Mouse (Mus musculus): Measurements from ENCODE around the gene Grpel1.

The Grpel1 gene

DNA sequence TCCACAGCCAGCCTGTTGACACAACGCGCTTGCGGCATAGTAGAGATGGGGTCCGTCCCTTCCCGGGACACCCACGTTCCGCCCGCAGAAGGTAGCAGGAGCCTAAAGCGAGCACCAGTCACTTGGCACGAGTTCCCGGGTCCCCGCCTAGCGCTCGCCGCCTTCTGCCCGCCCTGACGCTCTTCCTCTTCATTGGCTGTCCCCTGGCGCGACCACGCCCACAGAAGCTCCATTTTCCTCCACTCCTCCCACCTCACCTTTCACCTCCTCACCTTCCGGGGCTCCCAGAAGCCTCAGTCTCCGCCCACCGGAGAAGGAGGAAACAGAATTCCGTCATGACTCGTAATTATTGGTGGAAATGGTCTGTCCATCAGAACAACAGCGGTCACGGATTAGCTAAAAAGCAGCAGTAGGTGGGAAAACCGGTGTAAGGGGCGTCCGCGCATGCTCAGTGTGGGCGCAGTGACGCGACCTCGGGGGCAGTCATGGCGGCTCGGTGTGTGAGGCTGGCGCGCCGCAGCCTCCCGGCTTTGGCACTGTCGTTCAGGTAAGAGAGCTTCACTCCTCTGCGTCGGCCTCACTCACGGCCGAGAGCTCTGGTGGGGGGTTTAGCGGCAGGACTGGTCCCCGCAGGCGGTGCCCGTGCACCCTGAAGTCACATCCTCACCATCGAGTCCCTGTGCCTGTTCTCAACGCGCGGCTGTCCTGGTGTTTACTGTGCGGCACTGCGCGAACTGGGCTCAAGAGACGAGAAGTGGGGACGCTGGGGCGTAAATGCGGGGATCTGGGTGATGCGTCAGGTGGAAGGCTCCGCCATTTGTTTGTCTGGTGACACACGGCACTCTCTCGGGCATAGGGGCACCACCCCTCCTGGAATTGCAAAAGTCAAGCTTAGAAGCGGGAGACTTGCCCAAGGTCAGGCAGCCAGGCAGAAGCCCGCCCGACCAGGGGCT is at the start of gene Grpel1:
Grpel1 (plus strand) TSS at position 290 of the 953 bp plus-strand sequence.
- peak; percentile 99 for DNase-seq (ENCODE audit: extremely low spot score, low read depth, low spot score)

GRCm38 (mm10) chr5:36419861-36420260 is 44.9 kb upstream of the Grpel1 start:
- DNase-seq (ENCODE audit: extremely low spot score, low read depth, low spot score), result no peak

DNA sequence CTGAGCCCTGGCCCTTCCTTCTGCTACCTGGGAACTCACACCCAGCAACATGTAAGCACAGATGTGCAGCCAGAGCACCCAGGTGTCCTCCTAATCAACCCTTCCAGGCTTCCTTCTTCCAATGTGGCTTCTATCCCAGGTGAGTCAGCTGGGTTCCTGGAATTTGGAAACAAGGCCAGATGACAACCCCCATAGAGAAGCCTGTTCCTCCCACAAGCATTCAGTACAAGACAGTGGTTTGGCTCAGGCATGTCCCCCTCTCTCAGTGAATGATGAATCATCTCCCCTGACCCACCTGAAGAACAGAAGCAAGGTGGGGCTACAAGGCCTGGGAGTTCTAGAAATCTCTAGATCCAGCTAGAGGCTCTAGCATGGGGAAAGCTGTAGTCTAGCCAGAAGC is 42.1 kb upstream of the Grpel1 start:
- no peak for DNase-seq (ENCODE audit: extremely low spot score, low read depth, low spot score)

DNA sequence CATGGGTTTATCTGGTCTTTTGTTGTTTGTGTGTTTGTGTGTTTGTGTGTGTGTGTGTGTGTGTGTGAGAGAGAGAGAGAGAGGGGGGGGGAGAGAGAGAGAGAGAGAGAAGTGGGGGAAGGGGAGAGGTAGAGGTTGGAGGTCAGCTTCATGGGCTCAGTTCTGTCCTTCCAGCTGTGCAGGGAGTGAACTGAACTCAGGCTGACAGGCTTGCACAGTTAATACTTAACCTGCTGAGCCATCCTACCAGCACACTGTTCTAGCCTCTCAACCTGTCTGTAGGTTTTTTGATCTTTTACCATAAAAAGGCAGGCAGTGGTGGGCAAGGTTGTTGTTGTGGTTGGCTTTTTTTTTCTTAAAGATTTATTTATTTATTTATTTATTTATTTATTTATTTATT is 40.1 kb upstream of the Grpel1 start:
- no peak for DNase-seq (ENCODE audit: extremely low spot score, low read depth, low spot score)

- no peak for DNase-seq (ENCODE audit: extremely low spot score, low read depth, low spot score)
These were observed 38.4 kb upstream of the Grpel1 start for GRCm38 (mm10) chr5:36426404-36426803.

DNA sequence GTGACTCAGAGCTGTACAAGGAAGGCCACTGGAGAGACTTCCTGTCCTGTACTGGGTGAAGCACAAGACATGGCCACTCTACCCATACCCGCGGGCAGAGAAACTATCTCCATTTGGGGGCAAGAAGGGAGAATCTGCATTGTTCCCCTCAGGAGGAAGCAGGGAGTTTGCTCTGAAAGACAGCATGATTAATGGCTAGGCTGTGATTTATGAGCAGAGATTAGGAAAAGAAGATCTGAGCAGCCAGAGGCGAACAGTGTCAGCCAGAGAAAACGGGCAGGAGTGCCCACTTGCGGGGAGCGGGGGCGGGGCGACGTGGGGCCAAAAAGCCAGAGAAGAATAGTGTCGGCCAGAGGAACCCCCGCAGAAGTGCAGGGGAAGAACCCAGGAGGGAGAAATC is 37.0 kb upstream of the Grpel1 start:
- peak; percentile 5 for DNase-seq (ENCODE audit: extremely low spot score, low read depth, low spot score)

DNA sequence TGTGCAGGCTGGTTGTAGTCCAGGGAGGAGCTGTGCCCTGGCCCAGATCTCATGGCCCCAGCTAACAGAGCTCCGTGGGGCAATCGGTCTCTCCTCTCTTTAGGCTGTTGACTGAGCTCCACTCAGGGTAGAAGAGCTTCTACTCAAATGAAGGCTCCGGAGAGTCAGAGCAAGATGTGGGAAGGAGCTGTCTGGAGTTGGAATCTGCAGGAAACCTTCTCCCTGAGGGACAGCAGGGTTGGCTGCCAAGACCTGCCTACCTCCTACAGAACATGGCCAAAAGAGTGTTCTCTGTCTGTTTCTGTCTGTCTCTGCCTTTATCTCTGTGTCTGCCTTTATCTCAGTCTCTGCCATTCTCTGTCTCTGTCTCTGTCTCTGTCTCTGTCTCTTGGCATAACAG is 35.2 kb upstream of the Grpel1 start:
- DNase-seq (ENCODE audit: extremely low spot score, low read depth, low spot score), result no peak

GRCm38 (mm10) chr5:36431711-36432110 is 33.1 kb upstream of the Grpel1 start:
- DNase-seq (ENCODE audit: extremely low spot score, low read depth, low spot score), result no peak

DNA sequence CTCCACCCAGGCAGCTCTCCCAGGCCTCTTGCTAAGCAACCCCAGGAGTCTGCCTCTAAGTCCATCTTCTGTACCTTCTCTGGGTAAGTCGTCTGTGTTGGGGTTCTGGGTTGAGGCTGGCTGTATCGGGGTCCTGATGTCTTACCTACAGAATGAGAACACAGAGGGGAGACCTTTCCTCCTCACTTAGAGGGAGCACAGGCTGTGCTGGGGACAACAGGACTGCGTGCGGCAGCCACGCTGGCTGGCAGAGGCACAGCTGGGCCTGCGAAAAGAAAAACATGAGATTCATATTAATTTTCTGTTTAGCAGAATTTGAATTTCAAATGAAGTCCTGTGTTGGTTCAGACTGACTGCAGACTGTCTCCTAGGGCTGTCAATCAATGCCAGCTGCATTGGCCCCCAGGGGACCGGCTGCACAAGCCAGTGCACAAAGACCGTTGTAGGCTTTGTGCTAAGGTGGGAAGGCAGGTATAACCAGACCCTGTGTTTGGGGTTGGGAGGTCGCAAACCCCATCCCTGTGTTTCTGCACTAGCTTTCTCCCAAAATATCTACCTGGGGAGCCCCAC is 30.3 kb upstream of the Grpel1 start:
- DNase-seq (ENCODE audit: extremely low spot score, low read depth, low spot score), result no peak

- DNase-seq (ENCODE audit: extremely low spot score, low read depth, low spot score), result no peak
These were observed 27.9 kb upstream of the Grpel1 start for GRCm38 (mm10) chr5:36436858-36437257.

GRCm38 (mm10) chr5:36440741-36441140 is 24.1 kb upstream of the Grpel1 start:
- DNase-seq (ENCODE audit: extremely low spot score, low read depth, low spot score), result no peak

GRCm38 (mm10) chr5:36444611-36445010 is 20.2 kb upstream of the Grpel1 start:
- DNase-seq (ENCODE audit: extremely low spot score, low read depth, low spot score), result no peak

DNA sequence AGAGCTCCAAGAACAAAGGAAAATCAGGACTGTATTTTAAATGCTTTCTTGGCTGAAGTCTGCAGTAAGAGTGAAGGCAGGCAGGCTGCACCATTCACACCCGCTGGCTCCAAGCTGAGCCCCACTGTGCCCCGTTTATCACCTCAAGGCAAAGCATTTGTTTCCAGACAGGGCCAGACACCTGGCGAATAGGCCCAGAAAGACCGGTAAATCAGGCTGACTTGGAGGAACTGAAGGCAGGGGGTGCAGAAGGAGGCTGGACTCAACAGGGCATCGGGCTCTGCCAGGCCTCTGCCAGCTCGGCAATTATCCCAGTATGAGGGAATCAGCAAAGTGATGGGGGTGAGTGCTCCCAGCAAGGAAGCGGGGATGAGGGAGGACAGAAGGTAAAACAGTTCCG is 19.8 kb upstream of the Grpel1 start:
- no peak for DNase-seq (ENCODE audit: extremely low spot score, low read depth, low spot score)

GRCm38 (mm10) chr5:36446166-36446890 is 18.5 kb upstream of the Grpel1 start:
- no peak for DNase-seq (ENCODE audit: extremely low spot score, low read depth, low spot score)

DNA sequence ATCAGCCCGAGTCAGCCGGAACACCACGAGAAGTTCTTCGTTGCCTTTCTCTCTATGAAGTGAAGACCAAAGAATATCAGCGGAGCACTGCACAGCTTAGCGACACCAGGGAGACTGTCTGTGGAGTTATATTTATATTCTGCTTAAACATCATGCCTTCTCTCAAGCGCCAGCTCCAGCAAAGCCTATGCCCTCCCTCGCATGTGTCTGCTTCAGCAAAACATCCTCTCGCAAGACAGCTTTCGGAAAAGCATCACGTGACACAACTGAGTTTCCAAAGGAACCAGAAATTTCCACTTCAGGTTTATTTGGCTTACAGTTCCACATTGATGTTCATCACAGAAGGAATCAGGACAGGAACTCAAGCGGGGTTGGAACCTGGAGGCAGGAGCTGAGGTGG is 16.9 kb upstream of the Grpel1 start:
- no peak for DNase-seq (ENCODE audit: extremely low spot score, low read depth, low spot score)

- no peak for DNase-seq (ENCODE audit: extremely low spot score, low read depth, low spot score)
These were observed 15.0 kb upstream of the Grpel1 start for GRCm38 (mm10) chr5:36449710-36450358.

DNA sequence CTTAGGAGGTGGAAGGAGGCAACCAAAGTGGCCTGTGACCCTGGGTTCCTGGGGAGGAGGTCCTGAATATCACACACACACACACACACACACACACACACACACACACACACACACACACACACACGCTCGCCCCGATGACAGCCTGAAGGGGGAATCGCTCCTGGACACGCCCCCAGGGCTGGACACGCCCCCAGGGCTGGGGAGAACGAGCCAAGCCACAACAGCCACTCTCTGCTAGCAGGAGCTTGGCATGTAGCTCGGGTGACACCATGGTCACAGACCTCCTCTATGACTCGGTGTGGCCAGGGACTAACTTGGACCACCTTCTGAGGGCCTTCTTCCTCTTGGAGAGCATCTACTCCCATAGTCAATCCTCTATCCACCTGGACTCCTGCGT is 13.7 kb upstream of the Grpel1 start:
- DNase-seq (ENCODE audit: extremely low spot score, low read depth, low spot score), result no peak

GRCm38 (mm10) chr5:36451872-36452389 is 12.9 kb upstream of the Grpel1 start:
- no peak for DNase-seq (ENCODE audit: extremely low spot score, low read depth, low spot score)

- DNase-seq (ENCODE audit: extremely low spot score, low read depth, low spot score), result no peak
These were observed 12.0 kb upstream of the Grpel1 start for GRCm38 (mm10) chr5:36452821-36453220.

DNA sequence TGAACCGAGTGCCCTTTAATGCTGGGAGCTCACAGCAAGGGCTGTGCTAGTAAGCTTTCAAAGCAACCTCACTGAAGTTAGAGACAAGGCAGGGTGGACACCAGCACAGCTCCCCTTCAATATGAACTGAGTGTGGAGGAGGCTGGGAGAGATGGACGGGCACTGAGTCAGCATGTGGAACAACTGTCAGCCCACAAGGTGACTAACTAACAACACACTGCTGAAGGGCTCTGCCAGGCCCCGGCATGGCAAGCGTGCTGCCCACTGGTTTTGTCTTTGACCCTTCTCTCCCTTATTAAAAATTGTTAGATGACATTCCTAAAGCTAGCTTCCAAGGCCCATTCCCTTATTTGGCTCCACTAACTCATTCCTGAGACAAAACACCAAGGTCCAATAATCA is 7.1 kb upstream of the Grpel1 start:
- DNase-seq (ENCODE audit: extremely low spot score, low read depth, low spot score), result no peak

DNA sequence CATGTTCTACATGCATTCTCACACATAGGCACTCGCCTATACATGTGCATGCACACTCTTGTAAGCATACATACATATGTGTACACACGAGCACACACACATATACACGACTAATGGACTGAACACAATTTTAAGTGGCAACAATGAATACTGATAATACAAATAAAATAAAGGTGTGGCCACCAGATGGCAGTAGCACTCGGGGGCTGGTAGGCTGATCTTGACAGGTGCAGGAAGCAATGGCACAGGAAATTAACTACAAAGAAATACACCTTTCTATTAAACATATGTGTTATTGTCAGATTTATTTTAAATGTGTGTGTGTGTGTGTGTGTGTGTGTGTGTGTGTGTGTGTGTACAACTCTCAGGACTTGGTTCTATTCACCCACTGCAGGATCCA is 5.9 kb upstream of the Grpel1 start:
- DNase-seq (ENCODE audit: extremely low spot score, low read depth, low spot score), result peak; percentile 16

All from hindlimb bud, embryonic 11.5 days (tissue).